Mouse (Mus musculus) heart, adult 2 months (tissue): ENCODE data around the gene Mpg.

Experiments
- CTCF ChIP-seq: fragments of 200-600 bp; IDR thresholded peaks from 2 replicates; pipeline ENCODE4 v1.8.1; 2022; ENCODE audit warnings: antibody characterized with exemption, mild to moderate bottlenecking, moderate library complexity
- EP300 ChIP-seq: fragments of 200-500 bp; IDR thresholded peaks from 2 replicates; pipeline ENCODE4 v1.6.1; 2011; ENCODE audit warnings: low read depth, low read length, control low read depth; ENCODE audit not compliant: insufficient read depth
- POLR2A ChIP-seq: fragments of 200-500 bp; IDR thresholded peaks from 2 replicates; pipeline ENCODE4 v1.6.1; 2011; ENCODE audit warnings: mild to moderate bottlenecking, low read depth, low read length, control low read depth; ENCODE audit not compliant: insufficient read depth

DNA sequence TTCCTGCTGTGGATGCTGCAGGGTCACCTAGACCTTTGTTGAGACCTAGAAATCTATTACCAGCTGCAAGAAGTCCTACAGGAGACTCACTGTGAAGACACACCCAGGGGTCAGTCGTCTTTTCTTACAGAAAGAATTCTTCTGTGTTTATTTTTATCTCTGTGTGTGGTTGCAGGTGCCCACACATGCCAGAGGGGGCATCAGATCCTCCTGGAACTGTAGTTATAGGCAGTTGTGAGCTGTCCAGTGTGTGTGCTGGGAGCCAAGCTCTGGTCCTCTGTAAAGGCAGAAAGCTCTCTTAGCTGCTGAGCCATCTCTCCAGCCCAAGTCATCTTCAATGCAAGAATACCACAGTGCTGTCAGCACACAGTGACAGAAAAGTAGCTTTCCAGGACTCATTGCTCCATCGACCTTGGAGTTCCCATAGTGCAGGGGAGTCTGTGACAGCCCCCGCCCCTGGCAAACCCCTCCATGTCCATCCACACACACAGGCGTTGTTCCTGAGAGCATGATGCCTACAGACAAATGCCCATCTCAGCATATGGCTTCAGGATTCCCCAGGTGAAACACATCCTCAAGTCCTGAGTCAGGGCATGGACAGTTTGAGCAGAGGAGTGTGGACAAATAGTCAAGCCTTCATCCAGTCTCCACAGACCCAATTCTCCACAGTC lies 2.9 kb upstream of the Mpg start:
- no peak for TF ChIP-seq POLR2A
- no peak for TF ChIP-seq EP300
- peak; percentile 21; the same call in 1 of the 2 replicates for TF ChIP-seq CTCF
